Mouse (Mus musculus) cerebellum, adult 18-20 months (tissue): ENCODE data around the gene Man2a2.
A peak's percentile ranks its signal among the peaks of the same experiment; 100 is the strongest.
"Not testable (repeated sequence)": the region's sequence is repeated elsewhere in the genome, so short reads cannot be mapped to it uniquely, and the experiment has no call there.

Source experiments
- DNase-seq, 2 experiments: peaks; one replicate each; pipeline ENCODE4 v3.0.0; 2021

Gene Man2a2

GRCm38 (mm10) chr7:80331433-80331832 lies 39.7 kb downstream of the Man2a2 start:
- no peak for DNase-seq

- peak; percentile 63 to 64 for DNase-seq
These were observed 40.9 kb downstream of the Man2a2 start for GRCm38 (mm10) chr7:80330278-80330677.

GRCm38 (mm10) chr7:80326076-80326475 lies 45.1 kb downstream of the Man2a2 start:
- DNase-seq, result no peak

GRCm38 (mm10) chr7:80325292-80325868 lies 45.8 kb downstream of the Man2a2 start:
- no peak for DNase-seq

GRCm38 (mm10) chr7:80324816-80325119 lies 46.4 kb downstream of the Man2a2 start:
- DNase-seq, result not testable (repeated sequence)

- DNase-seq, result peak; percentile 96 to 98
These were observed 46.9 kb downstream of the Man2a2 start, which contains the start of gene Rccd1 for GRCm38 (mm10) chr7:80324043-80324815. Rccd1 (minus strand) TSS chr7:80324454.

GRCm38 (mm10) chr7:80323336-80323735 lies 47.8 kb downstream of the Man2a2 start:
- DNase-seq, result no peak

GRCm38 (mm10) chr7:80319846-80320496 lies 51.2 kb downstream of the Man2a2 start:
- DNase-seq, result peak in 1 of 2 experiments; percentile 16

- no peak for DNase-seq
These were observed 52.5 kb downstream of the Man2a2 start for GRCm38 (mm10) chr7:80318670-80319069.

- no peak for DNase-seq
These were observed 53.6 kb downstream of the Man2a2 start for GRCm38 (mm10) chr7:80317439-80318115.

GRCm38 (mm10) chr7:80315733-80316132 lies 55.4 kb downstream of the Man2a2 start:
- DNase-seq, result no peak

- no peak for DNase-seq
These were observed 60.4 kb downstream of the Man2a2 start for GRCm38 (mm10) chr7:80310771-80311170.

GRCm38 (mm10) chr7:80307766-80308165 lies 63.4 kb downstream of the Man2a2 start:
- no peak for DNase-seq

GRCm38 (mm10) chr7:80301522-80301921 lies 69.7 kb downstream of the Man2a2 start:
- DNase-seq, result no peak

- no peak for DNase-seq
These were observed 71.6 kb downstream of the Man2a2 start for GRCm38 (mm10) chr7:80299568-80299967.
